Mouse (Mus musculus) cerebellum, adult 18-20 months (tissue): ENCODE results near the gene Gtf3c1.

Experiments used
- DNase-seq, 2 experiments: peaks; one replicate each; pipeline ENCODE4 v3.0.0; 2021

The Gtf3c1 gene

GRCm38 (mm10) chr7:125613579-125613978 is 94.0 kb downstream of the Gtf3c1 start:
- DNase-seq, result no peak

DNA sequence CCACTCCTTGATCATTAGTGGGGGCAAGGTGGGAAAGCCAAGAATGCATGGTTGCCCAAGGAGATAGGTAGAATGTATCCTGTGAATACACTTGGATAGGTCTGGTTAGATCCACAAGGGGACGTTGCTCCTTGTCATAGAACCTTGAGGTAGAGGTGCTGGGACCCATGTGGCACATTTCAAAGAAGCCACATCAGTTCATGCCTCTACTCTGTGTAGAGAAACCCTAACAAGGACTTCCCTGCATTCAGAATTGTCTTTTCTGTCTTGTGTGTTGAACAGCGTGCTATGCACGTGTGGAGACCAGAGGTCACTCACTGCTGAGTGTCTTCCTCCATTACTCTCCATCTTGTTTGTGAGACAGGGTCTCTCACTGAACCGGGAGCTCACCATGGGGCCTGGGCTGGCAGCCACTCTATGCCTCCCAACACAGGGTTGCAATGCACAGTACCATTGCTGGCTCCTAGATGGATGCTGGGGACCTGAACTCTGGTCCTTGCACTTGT is 99.3 kb downstream of the Gtf3c1 start:
- DNase-seq, result no peak

GRCm38 (mm10) chr7:125607384-125608182 is 100.0 kb downstream of the Gtf3c1 start:
- DNase-seq, result no peak

DNA sequence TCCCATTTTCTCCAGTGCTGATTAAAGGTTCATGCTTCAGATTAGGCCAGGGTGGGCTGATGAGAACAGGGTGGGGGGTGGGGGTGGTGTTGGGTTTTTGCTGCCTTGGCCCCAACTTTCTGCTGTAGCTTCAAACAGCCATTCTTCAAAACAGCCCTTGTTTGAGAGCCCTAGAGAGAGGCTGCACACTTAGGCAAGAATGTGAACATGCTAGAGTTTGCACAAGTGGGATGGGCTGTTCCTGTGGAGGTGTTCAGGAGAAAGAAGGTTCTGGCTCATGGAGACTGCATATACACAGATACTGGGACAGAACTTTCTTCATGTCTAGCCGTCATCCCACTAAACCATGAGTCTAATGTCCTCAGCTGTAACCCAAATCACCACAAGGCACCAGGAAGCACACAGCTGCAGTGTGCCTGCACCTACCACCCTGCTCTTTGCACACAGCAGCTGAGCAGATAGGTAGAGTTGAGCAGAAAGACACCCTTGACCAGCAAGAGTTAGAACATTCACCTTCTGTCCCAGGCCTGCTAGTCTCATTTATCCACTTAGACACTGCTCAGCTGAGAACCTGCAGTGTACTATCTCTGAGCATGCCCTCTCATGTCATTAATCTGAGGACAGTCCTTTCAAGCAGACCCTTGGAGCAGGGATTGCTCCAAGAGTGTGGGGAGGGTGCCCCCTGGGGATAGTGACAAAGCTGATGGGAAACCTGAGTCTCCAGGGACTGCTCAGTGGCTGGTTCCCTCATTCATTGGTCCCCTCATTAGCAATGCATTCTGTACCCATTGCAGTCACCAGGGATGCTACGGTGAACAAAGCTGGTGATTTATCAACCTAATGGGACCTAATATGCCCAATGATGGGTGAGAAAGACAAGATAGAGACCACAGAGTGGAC is 101.1 kb downstream of the Gtf3c1 start:
- no peak for DNase-seq

- DNase-seq, result no peak
These were observed 101.8 kb downstream of the Gtf3c1 start for GRCm38 (mm10) chr7:125605725-125606139.

GRCm38 (mm10) chr7:125604362-125605319 is 102.9 kb downstream of the Gtf3c1 start:
- DNase-seq, result no peak

DNA sequence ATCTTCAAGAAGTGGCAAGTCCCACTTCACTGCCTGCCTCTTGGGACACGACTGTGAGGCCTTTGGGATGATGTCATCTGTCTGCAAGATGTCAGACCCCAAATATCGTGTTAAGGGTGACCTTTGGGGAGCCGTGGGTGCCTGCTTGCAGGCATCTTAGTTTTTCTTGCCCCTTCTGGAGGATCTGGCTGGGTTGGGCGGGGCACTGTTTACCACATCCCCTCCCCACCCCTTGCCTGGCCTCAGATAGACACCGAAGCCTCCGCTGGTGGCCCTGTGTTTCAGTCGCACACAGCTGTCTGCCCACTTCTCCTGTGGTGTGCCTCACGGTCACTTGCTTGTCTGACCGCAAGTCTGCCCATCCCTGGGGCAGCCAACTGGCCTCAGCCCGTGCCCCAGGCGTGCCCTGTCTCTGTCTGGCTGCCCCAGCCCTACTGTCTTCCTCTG is 104.4 kb downstream of the Gtf3c1 start, which contains the start of gene Il21r:
Gene Il21r, plus strand, starts transcription at position 245 of the 447 bp plus-strand sequence.
- DNase-seq, result no peak

DNA sequence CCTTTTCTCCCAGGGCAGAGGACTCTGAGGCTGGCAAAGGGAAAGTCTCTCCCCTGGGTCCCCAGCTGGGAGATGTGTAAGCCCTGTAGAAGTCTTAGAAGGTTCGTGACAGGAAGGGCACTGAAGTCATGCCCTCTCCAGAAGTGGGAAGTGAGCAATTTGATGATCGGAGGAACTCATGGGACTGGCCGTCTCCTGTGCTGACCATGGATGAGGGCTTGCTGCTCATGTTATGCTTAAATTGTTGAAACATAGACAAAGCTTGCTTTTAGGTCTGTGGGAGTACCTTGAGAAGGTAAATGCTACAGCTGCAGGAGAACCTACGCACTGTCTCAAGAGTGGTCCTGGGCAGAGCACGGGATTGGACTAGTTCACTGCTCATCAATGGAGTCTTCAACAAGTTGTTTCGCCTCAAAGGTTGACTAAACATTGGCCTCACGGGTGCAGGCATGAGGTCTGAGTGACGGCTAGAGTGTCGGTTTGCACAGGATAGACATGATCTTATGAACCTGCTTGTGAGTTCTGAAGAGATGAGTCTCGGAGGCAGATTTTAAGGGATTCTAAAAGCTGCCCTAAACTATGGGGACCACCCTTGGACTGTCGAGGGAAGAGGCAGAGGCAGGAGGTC is 105.6 kb downstream of the Gtf3c1 start:
- DNase-seq, result no peak

DNA sequence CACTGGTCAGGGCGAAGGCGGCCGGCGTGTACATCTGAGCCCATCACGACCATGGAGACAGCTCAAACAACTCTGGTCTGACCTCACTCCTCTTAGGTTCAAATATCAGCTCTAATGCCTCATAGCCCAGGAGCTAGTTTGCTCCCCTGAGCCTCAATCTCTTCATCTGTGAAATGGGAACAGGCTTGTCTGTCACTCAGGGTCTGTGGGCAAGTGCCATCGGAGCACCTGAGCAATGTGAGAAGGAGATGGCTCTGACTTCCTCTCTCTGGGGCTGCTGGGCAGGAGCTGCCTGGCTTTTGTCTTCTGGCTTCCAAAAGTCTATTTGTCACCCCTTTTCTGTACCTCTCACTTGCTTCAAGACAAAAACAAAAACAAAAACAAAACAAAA is 106.3 kb downstream of the Gtf3c1 start:
- DNase-seq, result no peak

DNA sequence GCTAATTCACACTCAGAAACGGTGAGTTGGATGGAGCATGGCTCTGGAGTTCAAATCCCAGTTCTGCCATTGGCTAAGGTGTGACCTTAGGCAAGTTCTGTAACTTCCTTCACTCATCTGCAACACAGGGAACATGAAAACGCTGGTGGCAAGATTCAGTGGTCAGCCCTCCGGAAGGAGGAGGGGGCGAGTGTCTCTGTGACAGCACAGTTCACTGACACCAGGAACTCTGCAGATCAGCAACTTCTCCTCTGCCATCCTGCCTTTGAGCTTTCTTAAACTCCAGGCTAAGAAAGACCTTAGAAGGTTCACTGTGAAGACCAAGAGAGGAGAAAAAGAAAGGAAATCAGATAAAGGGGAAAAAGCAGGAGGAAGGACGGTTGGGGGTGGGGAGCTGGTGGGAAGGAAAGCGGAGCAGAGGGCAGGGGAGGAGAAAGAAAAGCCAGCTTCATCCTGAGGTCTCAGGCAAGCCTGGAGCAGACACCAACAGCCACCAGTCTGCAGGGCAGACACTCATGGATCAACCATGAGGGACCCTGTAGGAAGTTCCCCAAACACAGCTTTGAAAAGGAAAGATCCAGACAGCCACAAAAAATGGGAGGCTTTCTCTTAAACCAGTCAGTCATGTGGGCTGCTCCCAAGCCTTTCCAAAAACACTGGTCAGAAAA is 106.8 kb downstream of the Gtf3c1 start:
- DNase-seq, result no peak

DNA sequence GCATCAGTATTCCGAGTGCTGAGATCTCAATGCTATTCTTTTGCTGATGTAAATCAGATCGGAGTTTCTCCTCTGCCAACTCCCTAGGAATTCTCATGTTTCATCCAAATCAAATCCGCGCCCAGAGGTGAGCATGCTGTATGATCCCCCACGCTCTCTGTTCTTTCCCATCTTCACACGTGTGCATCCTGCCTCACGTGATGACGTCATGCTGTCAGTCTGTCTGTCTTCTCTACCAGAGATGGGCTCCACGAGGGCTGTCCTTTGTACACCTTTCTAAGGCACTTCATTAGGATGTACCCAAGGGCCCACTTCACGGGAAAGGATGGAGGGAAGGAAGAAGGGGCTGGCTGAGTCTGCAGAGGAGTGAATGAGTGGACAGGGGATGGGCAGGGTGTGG is 107.4 kb downstream of the Gtf3c1 start:
- DNase-seq, result no peak

GRCm38 (mm10) chr7:125599373-125599973 is 108.1 kb downstream of the Gtf3c1 start:
- DNase-seq, result no peak

- no peak for DNase-seq
These were observed 109.8 kb downstream of the Gtf3c1 start for GRCm38 (mm10) chr7:125597516-125598347.

DNA sequence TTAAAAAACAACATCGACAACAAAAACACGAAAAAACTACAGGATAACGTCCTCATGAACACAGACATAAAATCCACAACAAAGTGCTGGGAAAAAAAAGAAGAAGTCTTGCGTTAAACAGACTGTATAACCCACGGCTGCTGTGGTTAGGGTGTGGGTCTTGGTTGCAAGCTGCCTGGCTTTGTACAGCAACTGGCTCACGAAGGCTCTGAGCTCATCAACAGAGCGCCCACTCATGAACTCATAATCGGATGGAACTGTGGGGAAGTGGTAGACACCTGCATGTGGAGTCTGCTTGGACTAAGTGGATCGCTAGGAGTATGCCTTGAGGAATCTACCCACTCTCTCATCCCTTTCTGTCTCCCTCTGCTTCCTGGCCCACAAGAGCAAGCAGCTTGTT is 110.5 kb downstream of the Gtf3c1 start:
- no peak for DNase-seq

GRCm38 (mm10) chr7:125596406-125596805 is 111.2 kb downstream of the Gtf3c1 start:
- DNase-seq, result no peak

GRCm38 (mm10) chr7:125593831-125594230 is 113.7 kb downstream of the Gtf3c1 start:
- no peak for DNase-seq
